Mouse (Mus musculus) cortical plate, adult 2 months (tissue): ENCODE measurements around the gene Gm13023. TPM values are rescaled to one million over a fixed set of nuclear protein-coding genes. Genes with fewer than 3 reads are reported as not detected.
"Not testable (repeated sequence)": the region's sequence is repeated elsewhere in the genome, so short reads cannot be mapped to it uniquely, and the experiment has no call there.

Source experiments
- H3K27ac ChIP-seq: fragments of 200-500 bp; 2 replicates; pipeline ENCODE4 v1.5.1; 2012; ENCODE audit warnings: low read length, control low read depth, inconsistent platforms; ENCODE audit not compliant: insufficient read depth
- H3K4me1 ChIP-seq: fragments of 200-500 bp; 2 replicates; pipeline ENCODE4 v1.6.1; 2011; ENCODE audit warnings: low read length; ENCODE audit not compliant: control insufficient read depth, insufficient read depth
- H3K4me3 ChIP-seq: fragments of 200-500 bp; 2 replicates; pipeline ENCODE4 v1.5.1; 2011; ENCODE audit warnings: mild to moderate bottlenecking, low read length, control low read depth; ENCODE audit not compliant: insufficient read depth
- CTCF ChIP-seq: fragments of 200-500 bp; IDR thresholded peaks from 2 replicates; pipeline ENCODE4 v1.5.1; 2011; ENCODE audit warnings: mild to moderate bottlenecking, control low read depth, low read length; ENCODE audit not compliant: insufficient read depth; ENCODE audit errors: extremely low read depth
- POLR2A ChIP-seq: fragments of 200-500 bp; IDR thresholded peaks from 2 replicates; pipeline ENCODE4 v1.6.1; 2011; ENCODE audit warnings: mild to moderate bottlenecking, low read length, control low read depth; ENCODE audit not compliant: insufficient read depth; ENCODE audit errors: extremely low read depth
- polyA plus RNA-seq: library from polyadenylated mRNA; depleted of rRNA; stranded (reverse); fragments of >200 nt; gene quantifications from 2 replicates; pipeline ENCODE4 v1.2.3, GENCODE M21; 2012; rRNA removed

The Gm13023 gene
- not detected in 2 replicates for polyA plus RNA-seq

DNA sequence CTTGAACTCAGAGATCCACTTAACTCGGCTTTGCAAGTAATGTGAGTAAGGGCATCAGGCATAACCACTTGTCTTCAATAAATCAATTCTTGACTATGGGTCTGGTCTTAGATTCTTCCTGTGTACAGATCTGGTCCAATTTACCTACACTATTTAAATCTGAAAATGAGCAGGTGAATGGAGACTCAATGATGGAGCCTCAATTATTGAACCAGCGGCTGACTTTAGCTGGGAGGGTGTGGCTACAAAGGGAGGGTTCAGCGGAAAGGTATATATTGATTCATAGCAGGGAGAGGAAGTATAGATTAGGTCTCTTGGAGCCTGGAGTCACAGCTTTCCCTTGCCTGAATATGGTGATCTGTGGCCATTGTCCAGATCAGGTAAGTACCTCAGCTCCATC lies at the start of gene Gm13023:
Gene Gm13023 (plus strand): TSS at position 301 of the 400 bp plus-strand sequence.
- not testable (repeated sequence) for H3K4me3 ChIP-seq, H3K4me1 ChIP-seq, H3K27ac ChIP-seq

DNA sequence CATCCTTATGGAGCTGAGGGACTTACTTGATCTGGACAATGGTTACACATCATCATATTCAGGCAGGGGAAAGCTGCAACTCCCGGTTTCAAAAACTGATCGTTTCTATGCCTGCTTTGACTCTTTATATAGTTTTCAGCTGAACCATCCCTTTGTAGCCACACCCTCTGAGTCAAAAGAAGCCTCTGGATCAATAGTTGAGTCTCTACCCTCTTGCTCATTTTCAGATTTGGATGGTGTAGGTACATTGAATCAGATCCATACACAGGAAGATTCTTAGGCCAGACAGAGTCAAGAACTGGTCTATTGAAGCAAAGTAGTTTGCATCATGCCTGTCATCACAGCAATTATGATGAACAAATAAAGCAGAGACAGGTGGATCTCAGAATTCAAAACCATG lies 26.8 kb downstream of the Gm13023 start, which contains the start of gene Gm13084:
Gene Gm13084 (minus strand): TSS at position 101 of the 400 bp plus-strand sequence.
- no peaks in the 10 kb centered on the region for H3K4me1 ChIP-seq
- H3K27ac ChIP-seq = no peak within 1 kb of the TSS
- H3K4me3 ChIP-seq = no peak within 1 kb of the TSS
- TF ChIP-seq POLR2A (no peak), CTCF (no peak)

Other genes with a start within 250 kb of the Gm13023 start
- gene BC080695, start 237.7 kb upstream of the Gm13023 start, polyA plus RNA-seq = not detected in 2 replicates
- not detected in 2 replicates for gene Gm13057, start 237.6 kb upstream of the Gm13023 start, polyA plus RNA-seq
- not detected in 2 replicates for gene Gm13083, start 174.3 kb upstream of the Gm13023 start, polyA plus RNA-seq
- not detected in 2 replicates for gene Gm13088, start 132.1 kb upstream of the Gm13023 start, polyA plus RNA-seq
- not detected in 2 replicates for gene Gm13089, start 86.6 kb upstream of the Gm13023 start, polyA plus RNA-seq
- gene Gm13078, start 69.9 kb upstream of the Gm13023 start, polyA plus RNA-seq = not detected in 2 replicates
- gene Gm13084, start 26.7 kb downstream of the Gm13023 start, polyA plus RNA-seq = not detected in 2 replicates
- not detected in 2 replicates for gene Gm13103, start 57.1 kb downstream of the Gm13023 start, polyA plus RNA-seq
- gene Pramef6, start 111.0 kb downstream of the Gm13023 start, polyA plus RNA-seq = not detected in 2 replicates
- gene Pramef25, start 161.7 kb downstream of the Gm13023 start, polyA plus RNA-seq = not detected in 2 replicates
- gene Gm13101, start 177.6 kb downstream of the Gm13023 start, polyA plus RNA-seq = not detected in 2 replicates
- not detected in 2 replicates for gene Pramef17, start 205.0 kb downstream of the Gm13023 start, polyA plus RNA-seq